Mouse (Mus musculus): ENCODE data around the gene Cln5.

The Cln5 gene

DNA sequence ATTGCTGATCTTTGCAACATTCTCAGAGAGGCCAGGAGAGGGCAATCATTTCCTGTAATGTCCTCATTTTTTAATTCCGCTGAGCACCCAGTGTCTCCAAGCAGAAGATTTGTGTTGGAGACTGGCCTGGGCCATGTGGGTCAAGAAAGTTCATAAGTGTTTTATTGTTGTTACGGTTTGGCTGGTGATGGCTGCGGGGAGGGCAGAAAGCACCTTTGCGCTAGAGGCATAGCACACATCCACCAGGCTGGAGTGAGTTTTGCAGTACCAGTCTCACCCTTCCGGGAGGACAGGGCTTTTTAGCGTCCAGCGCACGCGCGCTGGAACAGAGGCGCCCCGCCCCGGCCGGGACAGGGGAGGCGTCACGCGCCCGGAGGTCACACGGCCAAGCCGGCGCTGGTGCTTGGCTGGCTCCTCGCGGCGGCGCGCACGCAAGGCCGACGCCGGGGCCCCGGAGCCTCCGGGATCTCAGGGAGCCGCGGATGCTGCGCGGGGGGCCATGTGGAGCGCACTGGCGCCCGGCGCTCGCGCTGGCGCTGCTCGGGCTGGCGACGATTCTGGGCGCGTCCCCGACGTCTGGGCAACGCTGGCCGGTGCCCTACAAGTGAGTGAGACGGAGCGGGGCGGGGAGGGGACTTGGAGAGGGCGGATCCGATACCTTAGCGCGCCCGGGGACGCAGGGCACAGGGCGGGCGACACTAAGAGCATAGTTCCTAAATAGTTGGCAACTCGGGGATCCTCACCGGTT, at the start of gene Cln5:
Gene Cln5, plus strand, starts transcription at position 353 of the 748 bp plus-strand sequence.
- peak; percentile 95 to 96 for DNase-seq (ENCODE audit: low spot score in 2 of 2)

DNA sequence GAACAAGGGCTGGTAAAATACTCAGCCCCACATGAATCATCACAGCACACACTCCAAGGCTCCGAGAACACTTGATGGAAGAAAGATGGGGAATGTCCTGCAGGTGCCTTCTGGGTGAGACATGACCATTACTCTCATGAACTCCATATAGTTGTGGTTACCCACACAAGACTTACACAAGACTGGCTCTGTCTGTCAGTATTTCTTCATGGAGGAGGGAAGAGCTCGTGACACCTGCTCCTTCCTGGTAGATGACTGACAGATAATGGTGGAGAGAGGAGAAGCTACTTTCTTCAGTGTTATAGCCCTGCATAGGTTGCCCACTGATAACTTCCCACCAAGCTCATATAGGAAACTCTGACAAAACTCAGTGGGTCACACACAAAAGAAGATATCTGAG, 40.8 kb upstream of the Cln5 start:
- DNase-seq (ENCODE audit: low spot score in 2 of 2), result no peak

DNA sequence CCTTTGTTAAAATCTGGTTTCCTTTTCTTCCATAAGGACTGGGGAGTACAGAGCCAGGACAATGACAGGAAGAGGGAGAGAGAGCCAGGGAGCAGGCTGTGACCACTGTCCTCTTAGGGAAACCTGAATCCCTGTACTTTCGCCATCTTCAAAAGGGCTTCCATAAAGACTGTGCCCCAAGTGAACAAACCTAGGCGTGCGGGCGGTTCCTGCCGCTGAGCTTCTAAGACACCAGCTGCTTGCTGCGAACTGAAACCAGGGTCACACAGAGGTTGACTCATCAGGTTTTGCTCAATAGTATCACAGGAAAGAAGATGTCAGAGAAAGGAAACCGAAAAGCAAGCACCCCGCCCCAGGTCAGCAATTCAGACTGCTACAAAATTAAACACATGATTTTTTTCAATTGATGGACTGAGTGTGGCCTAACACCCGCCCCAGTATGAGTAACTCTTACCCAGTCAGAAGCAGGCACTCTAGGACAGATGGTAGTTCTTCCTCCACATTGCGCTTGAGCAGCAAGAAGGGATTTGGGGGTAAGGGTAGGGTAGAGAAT, 36.7 kb upstream of the Cln5 start:
- DNase-seq (ENCODE audit: low spot score in 2 of 2), result peak; percentile 64 to 69

DNA sequence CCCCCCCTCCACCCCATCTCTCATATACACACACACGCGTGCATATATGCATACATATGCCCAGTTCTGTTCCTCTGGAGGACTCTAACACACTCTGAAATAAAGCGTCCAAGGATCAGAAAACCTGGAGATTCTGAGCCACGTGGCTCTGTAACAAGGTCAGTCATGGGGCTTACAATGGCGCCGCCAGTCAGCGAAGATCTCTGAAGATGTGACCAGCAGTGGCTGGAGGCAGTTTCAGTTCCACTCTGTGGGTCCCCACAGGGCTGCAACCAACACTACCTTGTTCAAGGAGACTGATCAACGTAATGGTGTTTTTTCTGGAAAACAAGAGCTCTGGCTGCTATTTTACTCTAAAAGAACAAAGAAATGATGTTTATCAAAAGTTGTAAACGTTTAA, 35.9 kb upstream of the Cln5 start:
- DNase-seq (ENCODE audit: low spot score in 2 of 2), result peak; percentile 52 to 55

DNA sequence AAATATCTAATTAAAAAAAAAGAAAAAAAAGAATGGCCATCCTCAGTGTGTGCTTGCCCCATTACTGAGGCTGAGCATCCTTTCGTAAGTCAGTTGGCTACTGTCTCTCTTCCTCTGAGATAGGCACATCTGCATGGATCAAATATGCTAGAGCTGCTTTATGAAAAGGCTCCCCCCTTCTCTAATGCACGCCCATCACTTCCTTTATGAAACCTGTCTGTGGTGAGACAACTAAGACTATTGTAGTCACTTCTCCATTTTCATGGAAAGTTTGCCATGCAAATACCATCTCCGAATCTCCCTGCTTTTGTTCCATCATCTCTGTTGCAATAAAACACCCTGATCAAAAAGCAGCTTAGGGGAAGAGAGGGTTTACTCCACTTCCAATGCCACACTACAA, 33.0 kb upstream of the Cln5 start:
- peak; percentile 78 to 80 for DNase-seq (ENCODE audit: low spot score in 2 of 2)

DNA sequence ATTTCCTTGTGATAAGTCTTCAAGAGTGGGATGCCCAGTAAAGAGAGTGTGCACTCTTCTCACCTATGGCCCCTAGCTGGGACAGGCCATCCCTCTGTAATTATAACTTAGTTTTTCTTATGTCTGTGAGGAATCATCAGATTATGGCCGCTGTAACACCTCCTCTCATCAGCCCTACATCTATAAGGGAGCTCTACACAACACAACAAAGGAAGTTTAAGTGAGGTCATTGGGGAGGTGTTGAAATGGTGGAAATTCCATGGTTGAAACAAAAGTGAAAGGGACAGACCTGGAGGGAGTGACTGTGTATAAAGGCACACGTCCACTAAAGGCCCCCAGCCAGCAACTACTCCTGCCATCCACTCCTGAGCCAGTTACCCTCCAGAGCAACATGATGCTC, 23.3 kb upstream of the Cln5 start, which contains the start of gene Acod1:
Gene Acod1, plus strand, starts transcription at position 301 of the 400 bp plus-strand sequence.
- DNase-seq (ENCODE audit: low spot score in 2 of 2), result no peak

DNA sequence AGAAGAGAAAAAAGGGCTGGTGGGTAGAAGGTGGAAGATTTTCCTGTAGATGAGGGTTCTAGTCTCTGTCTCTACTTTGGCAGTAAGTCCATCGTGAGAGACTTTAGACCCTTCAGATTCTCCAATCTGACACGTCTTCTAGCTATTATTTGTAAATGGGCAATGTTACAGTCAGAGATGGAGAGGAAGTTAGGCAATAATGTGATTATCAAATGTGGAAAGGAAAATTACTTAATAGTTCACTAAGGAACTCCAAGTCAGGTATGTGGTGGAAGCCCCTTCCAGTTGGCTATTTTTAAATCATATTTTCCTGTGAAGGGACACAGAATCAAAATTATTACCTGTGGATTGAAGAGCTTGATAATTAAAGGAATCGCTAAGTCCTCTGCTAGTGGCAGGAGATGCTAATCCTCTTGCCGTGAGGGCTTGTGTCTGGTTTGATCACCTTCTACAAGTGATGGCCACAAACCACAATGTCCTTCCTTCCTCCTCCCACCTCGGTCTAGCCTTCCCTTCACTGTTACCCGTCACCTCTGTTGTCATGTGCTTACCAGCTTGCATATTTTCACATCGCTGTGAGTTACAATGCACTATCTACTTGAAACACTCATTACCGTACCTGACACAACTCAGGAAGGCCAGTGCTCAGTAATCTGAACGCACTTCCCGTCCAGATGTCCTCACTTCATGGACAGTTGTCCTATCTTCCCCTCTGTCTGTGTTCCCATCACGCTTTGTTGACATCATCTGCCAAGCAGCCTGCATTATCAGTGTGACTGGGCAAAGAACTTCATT, 21.5 kb upstream of the Cln5 start:
- peak in 1 of 2 experiments; percentile 25 for DNase-seq (ENCODE audit: low spot score in 2 of 2)

DNA sequence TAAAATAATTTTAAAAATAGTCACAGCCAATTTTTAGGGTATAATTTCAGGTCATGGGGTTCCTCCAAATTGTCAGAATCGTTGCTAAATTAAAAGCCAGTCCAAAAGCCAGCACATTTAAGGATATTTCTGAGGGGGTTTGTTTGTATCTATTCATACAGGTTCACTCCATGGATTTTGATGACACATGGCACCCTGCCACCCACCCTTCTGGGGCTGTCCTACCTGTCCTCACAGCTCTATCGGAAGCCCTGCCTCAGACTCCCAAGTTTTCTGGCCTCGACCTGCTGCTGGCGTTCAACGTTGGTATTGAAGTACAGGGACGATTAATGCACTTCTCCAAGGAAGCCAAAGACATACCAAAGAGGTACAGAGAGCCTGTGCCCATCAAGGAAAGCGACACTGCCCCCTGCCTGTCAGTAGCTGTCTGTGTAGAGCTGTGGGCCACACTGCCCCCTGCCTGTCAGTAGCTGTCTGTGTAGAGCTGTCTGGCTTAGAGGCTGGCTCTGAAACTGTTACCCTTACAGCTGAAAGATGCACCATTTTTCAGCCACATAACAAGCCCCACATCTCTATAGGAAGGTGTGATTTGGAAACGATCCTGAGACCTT, 18.8 kb upstream of the Cln5 start:
- DNase-seq (ENCODE audit: low spot score in 2 of 2), result peak; percentile 78 to 79

DNA sequence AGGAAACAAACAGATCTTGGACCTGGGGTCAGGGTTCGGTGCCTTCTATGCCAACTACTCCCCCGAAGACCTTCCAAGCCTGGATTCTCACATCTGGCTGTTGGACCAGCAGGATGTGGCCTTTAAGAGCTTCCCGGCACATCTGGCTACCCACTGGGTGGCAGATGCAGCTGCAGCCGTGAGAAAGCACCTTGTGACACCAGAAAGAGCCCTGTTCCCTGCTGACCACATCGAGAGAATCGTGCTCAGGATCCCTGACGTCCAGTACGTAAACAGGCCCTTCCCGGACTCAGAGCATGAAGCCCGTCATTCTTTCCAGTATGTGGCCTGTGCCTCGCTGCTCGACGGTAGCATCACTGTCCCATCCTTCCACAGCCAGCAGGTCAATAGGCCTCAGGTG, 15.3 kb upstream of the Cln5 start:
- no peak for DNase-seq (ENCODE audit: low spot score in 2 of 2)

DNA sequence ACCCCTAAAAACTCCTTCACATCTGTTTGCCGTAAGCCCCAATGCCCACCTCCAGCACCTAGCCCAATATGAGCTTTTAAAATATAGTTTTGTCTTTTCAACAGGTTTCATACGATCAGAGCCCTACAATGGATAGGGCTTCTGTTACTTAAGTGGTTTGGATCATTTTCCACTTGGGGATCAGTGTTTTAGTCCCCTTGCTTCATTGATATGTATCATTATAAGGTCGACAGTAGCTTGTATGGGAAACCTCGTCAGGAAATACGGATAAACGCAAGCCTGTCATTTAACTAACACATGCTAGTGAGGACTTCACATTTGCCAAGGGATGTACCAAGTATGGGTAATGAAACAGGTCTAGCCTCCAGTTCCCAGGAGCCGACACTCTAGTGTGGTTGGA, 13.4 kb upstream of the Cln5 start:
- DNase-seq (ENCODE audit: low spot score in 2 of 2), result no peak

DNA sequence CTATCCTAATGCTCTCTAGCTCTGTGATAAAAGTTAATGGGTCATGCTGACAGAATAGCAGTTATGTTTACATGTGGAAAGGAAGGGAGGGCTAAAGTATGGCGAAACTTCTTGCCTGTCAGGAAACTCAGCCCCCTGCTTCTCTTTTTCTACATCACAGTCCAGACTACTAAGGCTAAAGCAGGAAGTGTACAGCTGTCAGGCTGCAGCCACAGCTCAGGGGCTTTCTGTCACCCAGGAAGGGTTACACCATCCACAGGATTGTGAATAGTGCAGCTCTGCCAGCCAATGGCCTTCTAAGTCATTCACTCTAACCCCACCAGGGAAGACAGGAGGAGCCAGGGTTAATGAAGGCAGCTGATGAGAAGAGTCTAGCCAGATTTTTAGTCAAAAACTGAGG, 11.0 kb upstream of the Cln5 start:
- DNase-seq (ENCODE audit: low spot score in 2 of 2), result peak; percentile 16 to 27

DNA sequence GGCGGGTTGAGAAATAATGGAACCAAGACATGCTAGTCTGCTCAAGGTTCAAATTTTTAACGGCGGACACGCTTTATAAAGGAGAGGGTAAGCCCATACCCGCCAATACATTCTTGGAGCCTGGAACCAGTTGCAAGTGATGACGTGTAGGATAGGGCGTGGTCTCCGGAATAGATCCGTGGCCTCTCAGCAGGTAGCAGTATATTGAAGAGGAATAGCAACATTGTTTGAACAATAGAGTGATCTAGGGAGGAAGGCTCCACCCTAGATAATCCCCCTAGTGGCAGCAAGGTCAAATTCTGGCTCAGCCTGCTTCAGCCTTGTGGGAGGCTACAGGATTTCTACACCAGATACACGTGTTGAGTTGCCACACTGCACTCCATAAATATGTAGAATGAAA, 10.5 kb upstream of the Cln5 start:
- no peak for DNase-seq (ENCODE audit: low spot score in 2 of 2)

DNA sequence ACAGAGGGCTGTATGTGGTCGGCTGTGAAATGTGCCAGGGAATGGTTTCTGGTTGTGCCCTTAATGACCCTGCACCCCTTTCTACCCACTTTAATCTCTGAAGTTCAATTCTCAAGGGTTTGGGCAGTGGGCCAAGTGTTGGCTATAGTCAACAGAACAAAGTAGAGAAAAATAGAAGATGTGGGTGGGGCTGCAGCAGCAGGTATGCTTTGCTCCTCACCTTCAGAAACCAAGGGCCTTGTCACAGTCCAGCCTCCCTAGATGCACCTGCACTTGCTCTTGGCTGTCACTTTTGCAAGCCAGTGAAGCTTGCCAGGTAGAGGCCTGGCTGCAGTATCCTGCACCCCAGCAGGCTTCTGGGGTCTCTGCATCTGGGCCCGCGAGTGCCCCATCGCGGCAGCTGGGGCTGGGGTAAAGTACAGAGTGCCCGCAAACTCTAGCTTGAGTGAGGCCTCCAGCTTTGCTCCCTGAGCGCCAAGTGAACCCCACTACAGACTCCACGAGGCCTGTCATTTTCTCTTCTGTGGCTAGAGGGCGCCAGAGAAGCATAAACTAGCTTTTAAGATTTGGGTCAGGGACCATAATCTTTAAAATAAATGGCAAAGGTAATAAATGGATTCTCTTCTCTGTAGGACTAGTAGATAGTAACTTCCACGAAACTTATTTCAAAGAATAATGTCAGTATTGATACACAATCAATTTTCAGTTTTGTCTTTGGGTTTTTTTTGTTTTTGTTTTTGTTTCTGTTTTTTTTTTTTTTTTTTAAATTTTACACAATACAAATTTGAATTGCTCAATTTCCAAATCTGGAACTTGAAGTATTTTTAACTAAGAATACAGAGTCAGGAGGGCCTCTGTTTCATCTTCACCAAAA, 4.5 kb upstream of the Cln5 start:
- peak; percentile 65 to 77 for DNase-seq (ENCODE audit: low spot score in 2 of 2)

DNA sequence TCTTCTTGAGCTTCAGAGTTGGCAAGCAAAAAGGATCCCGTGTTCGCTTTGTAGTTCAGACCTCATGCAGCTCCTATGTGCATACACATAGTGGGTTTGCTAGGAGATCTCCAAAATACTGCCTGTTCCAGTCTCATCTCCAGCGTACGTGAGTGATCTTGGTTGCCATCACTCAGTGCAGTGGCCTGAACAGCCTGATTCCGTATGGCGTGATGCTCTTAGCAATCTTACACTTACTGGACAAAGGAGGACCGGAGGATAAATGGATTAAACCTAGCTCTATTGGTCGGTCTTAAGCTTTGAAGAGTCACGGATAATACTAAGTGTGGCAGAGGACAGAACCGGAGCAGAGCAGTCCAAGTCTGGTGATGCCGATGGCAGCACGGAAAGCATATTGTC, 552 bp upstream of the Cln5 start:
- no peak for DNase-seq (ENCODE audit: low spot score in 2 of 2)

DNA sequence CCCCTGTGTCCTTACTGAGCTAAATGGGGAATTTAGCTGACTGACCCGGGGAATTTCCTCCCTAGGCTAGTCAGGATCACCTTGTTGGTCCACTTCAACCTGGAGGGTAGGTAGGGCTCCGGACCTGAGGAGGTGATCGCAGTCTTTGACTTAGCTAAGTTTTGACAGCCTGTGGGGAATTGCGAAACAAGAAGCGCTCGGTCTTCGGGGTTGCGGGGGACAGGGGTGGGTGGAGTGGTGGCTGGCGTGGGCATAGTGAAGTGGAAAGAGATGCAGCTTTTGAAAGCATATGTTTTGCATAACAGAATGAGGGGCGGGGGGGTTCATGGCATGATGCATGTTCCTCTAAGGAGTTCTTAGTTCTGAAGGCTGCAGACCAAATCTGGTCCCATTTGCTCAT, 774 bp downstream of the Cln5 start:
- peak; percentile 28 to 45 for DNase-seq (ENCODE audit: low spot score in 2 of 2)

DNA sequence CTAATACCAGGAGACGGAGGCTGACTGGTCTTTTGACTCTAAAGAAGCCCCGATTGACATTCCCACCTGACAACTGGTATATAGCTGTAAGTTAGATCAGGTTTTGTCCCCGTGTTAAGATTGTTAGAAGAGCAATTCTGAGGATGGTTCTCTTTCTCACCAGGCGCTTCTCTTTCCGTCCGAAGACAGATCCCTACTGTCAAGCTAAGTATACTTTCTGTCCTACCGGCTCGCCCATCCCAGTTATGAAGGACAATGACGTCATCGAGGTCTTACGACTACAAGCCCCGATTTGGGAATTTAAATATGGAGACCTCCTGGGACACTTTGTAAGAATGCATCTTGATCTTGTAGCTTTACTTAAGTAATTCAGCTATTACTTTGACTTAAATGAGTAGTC, 1.5 kb downstream of the Cln5 start:
- DNase-seq (ENCODE audit: low spot score in 2 of 2), result no peak

DNA sequence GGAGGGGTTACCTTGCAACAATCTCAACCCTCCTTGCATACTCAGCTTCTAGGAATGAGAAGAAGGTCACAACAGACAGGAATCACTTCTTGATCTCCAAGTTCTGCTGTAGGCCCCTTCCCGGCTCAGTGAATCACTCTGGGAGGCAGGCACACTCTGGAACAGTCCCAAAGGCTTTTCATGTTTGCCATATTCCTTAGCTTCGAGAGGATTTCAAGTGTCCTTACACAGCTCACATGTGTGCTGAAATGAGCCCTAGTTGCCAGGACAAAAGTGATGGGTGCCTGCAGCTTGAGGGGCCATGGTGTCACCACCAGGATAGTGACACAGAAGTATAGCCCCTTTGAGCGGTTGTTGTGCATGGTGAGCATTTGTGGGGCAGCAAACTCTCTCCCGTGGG, 2.7 kb downstream of the Cln5 start:
- DNase-seq (ENCODE audit: low spot score in 2 of 2), result no peak

DNA sequence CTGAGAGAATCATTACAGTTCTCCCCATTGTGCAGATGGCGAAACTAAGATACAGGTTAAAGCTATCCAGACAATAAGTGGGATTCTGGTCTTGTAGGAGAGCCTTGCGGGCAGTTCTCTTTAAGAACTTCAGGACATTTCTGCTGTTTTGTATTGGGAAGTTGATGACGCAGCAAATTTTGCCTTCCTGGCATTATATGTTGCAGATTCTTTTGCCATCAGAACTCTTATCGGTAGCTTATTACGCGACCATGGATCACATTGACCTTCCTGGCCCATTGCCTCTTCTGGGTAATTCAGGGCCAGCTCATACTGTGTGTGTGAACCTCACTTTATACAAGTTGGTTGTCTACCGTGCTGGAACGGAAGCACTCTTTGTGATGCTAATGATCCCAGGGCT, 3.8 kb downstream of the Cln5 start:
- DNase-seq (ENCODE audit: low spot score in 2 of 2), result no peak

DNA sequence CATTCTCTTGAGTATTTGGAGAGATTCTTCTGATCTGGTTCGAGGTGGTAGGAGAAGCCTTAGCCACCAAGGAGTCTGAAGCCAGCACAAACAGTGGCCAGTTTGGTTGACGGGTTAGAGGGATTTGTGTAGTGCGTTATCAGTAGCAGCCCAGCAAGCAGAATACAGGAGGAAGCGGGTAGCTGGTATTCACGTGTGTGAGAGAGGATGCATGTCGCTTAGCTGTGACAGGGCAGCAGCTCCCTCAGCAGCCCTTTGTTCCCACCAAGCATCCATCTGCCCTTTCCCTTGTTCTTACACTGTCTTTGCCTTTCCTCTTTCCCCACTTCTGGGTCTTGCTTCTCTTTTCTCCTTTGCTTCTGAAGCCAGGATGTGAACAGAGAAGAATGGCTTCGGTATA, 5.2 kb downstream of the Cln5 start:
- DNase-seq (ENCODE audit: low spot score in 2 of 2), result no peak

DNA sequence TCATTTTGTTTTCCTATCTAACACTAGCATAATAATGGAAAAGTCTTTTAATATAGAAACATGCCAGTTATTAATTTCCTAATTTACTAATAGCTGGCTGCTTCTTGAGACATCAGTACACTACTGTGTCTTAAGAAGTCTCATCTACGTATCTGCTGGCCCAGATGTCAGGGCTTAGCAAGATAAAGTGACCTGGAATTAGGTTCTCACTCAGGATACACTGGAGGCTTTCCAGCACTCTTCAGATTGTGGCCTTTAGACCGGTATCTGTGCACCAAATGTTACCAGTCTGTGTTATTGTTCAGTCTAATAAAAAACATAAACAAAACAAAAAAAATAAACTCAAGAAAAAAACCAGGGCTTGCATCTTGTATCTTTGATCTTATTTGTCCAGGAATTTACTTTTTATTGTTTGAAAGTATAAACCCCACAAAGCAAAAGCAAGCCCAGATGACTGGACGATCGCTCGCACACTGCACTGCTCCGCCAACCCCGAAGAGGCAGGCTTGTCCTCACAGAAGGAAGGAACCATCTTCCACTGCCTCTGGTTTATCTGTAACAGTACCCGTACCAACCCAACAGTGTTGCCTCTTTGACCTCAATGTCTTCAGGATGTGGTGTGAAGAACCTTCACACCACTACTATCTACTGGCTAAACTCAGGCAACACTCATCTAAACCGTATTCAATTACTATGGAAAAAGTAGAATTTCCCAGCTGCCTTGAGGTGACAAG, 7.4 kb downstream of the Cln5 start:
- DNase-seq (ENCODE audit: low spot score in 2 of 2), result no peak
